Mouse (Mus musculus) lung, postnatal 0 days (tissue): ENCODE data around the gene Gm49450.

Experiments
- CTCF ChIP-seq: IDR thresholded peaks from 2 replicates; pipeline ENCODE4 v1.5.1; 2016; ENCODE audit warnings: antibody characterized with exemption, mild to moderate bottlenecking
- EP300 ChIP-seq: IDR thresholded peaks from 2 replicates; pipeline ENCODE4 v1.6.1; 2016; ENCODE audit warnings: antibody characterized with exemption, mild to moderate bottlenecking, control low read depth

GRCm38 (mm10) chr15:98923031-98923537 is 30.3 kb downstream of the Gm49450 start:
- TF ChIP-seq CTCF: no peak
- TF ChIP-seq EP300: no peak
